Mouse (Mus musculus): ENCODE results near the gene Rap1b. TPM values are rescaled to one million over a fixed set of nuclear protein-coding genes. Genes with fewer than 3 reads are reported as not detected.
A peak's percentile ranks its signal among the peaks of the same experiment; 100 is the strongest.
"Not testable (repeated sequence)": the region's sequence is repeated elsewhere in the genome, so short reads cannot be mapped to it uniquely, and the experiment has no call there.

Rap1b gene
- 181 and 195 TPM in 2 replicates for polyA plus RNA-seq (2014; fragmentation: Nextera tagmentation; extraction: Ambion mirVana)

DNA sequence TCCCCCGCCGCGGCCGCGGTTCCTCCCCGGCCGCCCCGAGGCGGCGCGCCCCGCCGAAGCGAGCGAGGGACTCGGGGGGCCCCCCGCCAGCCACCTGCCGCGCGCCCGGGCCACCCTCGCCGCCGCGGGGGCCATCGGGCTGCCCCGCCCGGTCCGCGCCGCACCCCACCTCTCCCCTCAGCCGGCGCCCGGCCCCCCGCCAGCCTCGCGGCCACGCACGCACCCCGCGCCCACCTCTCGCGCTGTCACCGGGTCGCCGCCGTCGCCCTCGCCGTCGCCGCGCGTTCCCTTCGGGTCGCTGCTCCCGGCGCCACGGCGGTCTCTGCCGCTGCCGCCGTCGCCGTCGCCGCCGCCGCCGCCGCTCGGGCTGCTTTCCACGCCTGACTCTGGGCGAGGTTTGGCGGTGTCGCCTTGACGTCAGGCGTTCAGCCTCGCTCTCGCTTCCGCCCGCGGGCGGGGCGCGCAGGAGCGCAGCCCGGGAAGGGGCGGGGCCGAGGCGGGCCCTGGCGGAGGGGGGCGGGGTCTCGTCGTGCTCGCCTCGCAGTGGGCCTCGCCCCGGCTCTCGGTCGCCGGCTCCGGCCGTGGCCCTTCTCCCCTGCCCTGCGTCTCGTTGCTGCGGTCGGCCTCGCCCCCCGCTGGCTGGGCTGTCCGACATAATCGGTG is at the start of gene Rap1b:
Gene Rap1b, minus strand, starts transcription at position 439 of the 663 bp plus-strand sequence.
- ATAC-seq (ENCODE audit: low FRiP score) (peak; percentile 95), DNase-seq (ENCODE audit: low spot score) (peak; percentile 97)
- Histone ChIP-seq H3K9ac (peak within 1 kb of the TSS; percentile 95), H3K4me2 (replicated peaks) (peak within 1 kb of the TSS; percentile 84), H3K4me1 (replicated peaks; ENCODE audit: control insufficient read depth, insufficient read depth, low read length) (peaks cover 27% of the 10 kb centered on the region), H3K9me3 (ENCODE audit: control insufficient read depth, low read length) (no peaks in the 10 kb centered on the region), H3K36me3 (replicated peaks; ENCODE audit: control insufficient read depth, insufficient read depth) (no peaks in the 10 kb centered on the region), H3K27me3 (ENCODE audit: control insufficient read depth, insufficient read depth, low read length) (no peaks in the 10 kb centered on the region), H3K4me3 (replicated peaks; ENCODE audit: low read length) (peak within 1 kb of the TSS; percentile 89), H3K27ac (peak within 1 kb of the TSS; percentile 99)
- 1% methylated on average over 85 of the region's 112 CpGs for WGBS

DNA sequence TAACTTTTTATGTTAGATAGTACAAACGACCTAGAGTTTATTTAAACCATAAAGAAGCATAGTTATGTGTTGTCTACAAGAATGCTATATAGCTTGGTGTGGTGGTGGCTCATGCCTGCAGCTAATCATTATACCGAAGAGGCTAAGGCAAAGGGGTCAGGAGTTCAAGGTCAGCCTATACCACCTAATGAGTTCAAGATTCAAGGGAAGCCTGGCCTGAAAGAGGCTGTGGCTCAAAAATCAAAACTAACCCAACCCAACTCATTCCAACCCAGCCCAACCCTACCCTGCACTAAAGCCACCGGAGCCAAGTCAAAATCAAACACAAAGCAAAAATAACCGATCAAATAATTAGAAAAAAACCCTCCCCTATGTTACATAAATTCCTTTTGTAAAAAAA is 49.4 kb upstream of the Rap1b start:
- no peak overlapping the region for H3K9ac ChIP-seq
- no peak for DNase-seq (ENCODE audit: low spot score)
- H3K27ac ChIP-seq = no peak overlapping the region
- no peaks in the 10 kb centered on the region for H3K27me3 ChIP-seq (ENCODE audit: control insufficient read depth, insufficient read depth, low read length)
- 83% methylated on average over 4 of the region's 4 CpGs for WGBS
- H3K4me1 ChIP-seq (replicated peaks; ENCODE audit: control insufficient read depth, insufficient read depth, low read length) = no peaks in the 10 kb centered on the region
- no peak overlapping the region for H3K4me3 ChIP-seq (replicated peaks; ENCODE audit: low read length)
- no peak for ATAC-seq (ENCODE audit: low FRiP score)
- no peak overlapping the region for H3K4me2 ChIP-seq (replicated peaks)
- H3K36me3 ChIP-seq (replicated peaks; ENCODE audit: control insufficient read depth, insufficient read depth) = no peaks in the 10 kb centered on the region
- H3K9me3 ChIP-seq (ENCODE audit: control insufficient read depth, low read length) = no peaks in the 10 kb centered on the region

DNA sequence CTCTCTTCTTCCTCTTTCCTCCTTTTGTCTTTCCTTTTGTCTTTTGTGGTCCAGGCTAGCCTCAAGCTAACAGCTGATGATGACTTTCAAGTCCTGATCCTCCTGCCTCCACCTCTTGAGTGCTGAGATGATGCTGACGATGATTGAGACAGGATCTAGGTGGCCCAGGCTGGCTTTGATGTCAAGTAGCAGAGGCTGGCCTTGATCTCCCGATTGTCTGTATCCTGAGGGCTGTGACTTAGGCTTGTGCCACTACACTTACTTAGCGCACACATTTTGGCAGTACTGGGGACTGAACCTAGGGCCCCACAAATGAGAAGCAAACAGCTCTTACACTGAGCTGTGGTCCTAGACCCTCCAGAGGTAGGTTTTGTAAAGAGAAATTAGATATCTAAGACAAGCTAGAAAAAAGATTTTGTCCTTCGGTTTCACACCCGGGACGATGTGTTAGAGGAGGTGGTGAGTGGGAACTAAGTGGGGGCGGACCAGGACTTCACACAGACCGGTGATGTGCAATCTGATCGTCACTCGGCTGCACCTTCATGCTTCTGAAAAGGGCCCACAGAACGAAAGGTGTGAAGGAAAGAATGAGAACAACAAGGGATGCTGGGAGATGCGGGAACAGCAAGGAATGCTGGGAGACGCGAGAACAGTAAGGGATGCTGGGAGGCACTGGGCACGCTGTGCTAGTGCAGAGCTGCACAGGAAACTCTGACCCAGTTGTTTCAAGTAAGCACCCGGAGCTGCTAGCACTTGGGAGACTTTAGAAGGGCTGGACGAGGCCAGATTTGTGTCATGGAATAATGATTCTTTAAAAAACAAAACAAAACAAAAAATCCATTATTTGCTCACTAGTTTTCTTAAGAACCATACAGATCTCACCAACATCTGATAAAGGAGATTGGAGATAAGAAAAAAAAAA is 48.5 kb upstream of the Rap1b start:
- no peak for ATAC-seq (ENCODE audit: low FRiP score)
- H3K4me1 ChIP-seq (replicated peaks; ENCODE audit: control insufficient read depth, insufficient read depth, low read length) = no peaks in the 10 kb centered on the region

DNA sequence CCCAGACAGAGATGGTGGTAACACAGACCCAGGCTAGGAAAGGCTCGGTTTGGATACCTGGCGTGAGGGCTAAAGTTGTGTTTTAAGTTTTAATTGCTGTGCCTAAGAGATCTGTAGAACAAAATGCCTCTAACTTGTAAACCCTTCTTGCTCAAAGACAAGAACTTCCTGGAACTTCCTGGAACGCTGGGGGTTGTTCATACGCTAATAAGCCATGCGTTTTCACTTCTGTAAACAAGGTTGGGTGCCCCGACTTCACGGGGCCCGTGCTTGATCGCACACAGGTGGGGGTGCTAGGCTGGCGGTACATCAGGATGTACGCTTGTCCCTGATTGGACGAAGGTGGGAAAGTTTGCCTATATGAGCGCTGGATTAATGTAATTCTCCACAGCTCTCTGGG is 47.3 kb upstream of the Rap1b start:
- H3K27me3 ChIP-seq (ENCODE audit: control insufficient read depth, insufficient read depth, low read length); H3K4me1 ChIP-seq (replicated peaks; ENCODE audit: control insufficient read depth, insufficient read depth, low read length); ATAC-seq (ENCODE audit: low FRiP score); DNase-seq (ENCODE audit: low spot score); H3K9ac ChIP-seq; H3K36me3 ChIP-seq (replicated peaks; ENCODE audit: control insufficient read depth, insufficient read depth); H3K4me2 ChIP-seq (replicated peaks); H3K9me3 ChIP-seq (ENCODE audit: control insufficient read depth, low read length); H3K4me3 ChIP-seq (replicated peaks; ENCODE audit: low read length); H3K27ac ChIP-seq: not testable (repeated sequence)
- WGBS = 51% methylated on average over 12 of the region's 13 CpGs

More for the DNA sequence above, 48.5 kb upstream of the Rap1b start:
- Histone ChIP-seq H3K9me3 (ENCODE audit: control insufficient read depth, low read length) (no peaks in the 10 kb centered on the region), H3K27me3 (ENCODE audit: control insufficient read depth, insufficient read depth, low read length) (no peaks in the 10 kb centered on the region), H3K36me3 (replicated peaks; ENCODE audit: control insufficient read depth, insufficient read depth) (no peaks in the 10 kb centered on the region), H3K4me2 (replicated peaks) (no peak overlapping the region), H3K9ac (no peak overlapping the region), H3K4me3 (replicated peaks; ENCODE audit: low read length) (no peak overlapping the region), H3K27ac (no peak overlapping the region)
- 93% methylated on average over 17 of the region's 17 CpGs for WGBS
- DNase-seq (ENCODE audit: low spot score) = no peak

DNA sequence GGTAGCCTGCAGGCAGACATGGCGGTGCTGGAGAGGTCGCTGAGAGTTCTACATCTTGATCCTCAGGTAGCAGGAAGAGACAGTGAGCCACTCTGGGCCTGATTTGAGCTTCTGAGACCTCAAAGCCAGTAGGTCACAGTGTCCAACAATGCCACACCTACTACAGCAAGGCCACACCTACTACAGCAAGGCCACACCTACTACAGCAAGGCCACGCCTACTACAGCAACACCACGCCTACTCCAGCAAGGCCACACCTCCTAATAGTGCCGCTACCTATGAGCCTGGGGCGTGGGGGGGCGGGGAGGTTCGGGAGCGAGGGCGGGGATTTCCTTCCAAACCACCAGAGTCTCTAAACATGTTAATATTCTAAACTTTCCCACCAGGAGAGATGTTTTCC is 45.5 kb upstream of the Rap1b start:
- Histone ChIP-seq H3K9ac (no peak overlapping the region), H3K4me2 (replicated peaks) (no peak overlapping the region), H3K36me3 (replicated peaks; ENCODE audit: control insufficient read depth, insufficient read depth) (no peaks in the 10 kb centered on the region), H3K27me3 (ENCODE audit: control insufficient read depth, insufficient read depth, low read length) (no peaks in the 10 kb centered on the region), H3K4me3 (replicated peaks; ENCODE audit: low read length) (no peak overlapping the region), H3K4me1 (replicated peaks; ENCODE audit: control insufficient read depth, insufficient read depth, low read length) (no peaks in the 10 kb centered on the region), H3K27ac (no peak overlapping the region), H3K9me3 (ENCODE audit: control insufficient read depth, low read length) (no peaks in the 10 kb centered on the region)
- DNase-seq (ENCODE audit: low spot score) (no peak), ATAC-seq (ENCODE audit: low FRiP score) (no peak)
- WGBS = 86% methylated on average over 10 of the region's 10 CpGs

DNA sequence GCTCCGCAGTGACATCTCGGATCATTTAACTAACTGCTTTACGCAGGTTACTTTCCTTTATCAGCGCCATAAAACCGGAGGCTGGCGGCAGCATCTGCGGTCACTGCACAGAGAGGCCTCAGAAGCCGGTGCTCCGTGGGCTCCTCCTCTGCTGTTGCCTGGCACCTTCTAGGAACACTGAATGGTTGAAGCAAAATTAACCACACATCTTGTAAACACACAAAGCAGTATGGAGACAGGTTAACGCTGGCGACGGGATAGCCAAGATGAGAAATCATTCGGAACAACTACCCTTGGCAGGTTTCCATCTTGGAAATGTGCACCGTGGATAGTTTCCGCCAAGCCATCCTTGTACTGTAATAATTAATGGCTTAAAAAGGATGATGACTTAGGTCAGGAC is 43.0 kb upstream of the Rap1b start:
- H3K4me3 ChIP-seq (replicated peaks; ENCODE audit: low read length) = no peak overlapping the region
- 70% methylated on average over 15 of the region's 15 CpGs for WGBS
- no peaks in the 10 kb centered on the region for H3K4me1 ChIP-seq (replicated peaks; ENCODE audit: control insufficient read depth, insufficient read depth, low read length)
- no peaks in the 10 kb centered on the region for H3K27me3 ChIP-seq (ENCODE audit: control insufficient read depth, insufficient read depth, low read length)
- DNase-seq (ENCODE audit: low spot score) (no peak), ATAC-seq (ENCODE audit: low FRiP score) (no peak)
- H3K27ac ChIP-seq = no peak overlapping the region
- no peaks in the 10 kb centered on the region for H3K36me3 ChIP-seq (replicated peaks; ENCODE audit: control insufficient read depth, insufficient read depth)
- H3K9me3 ChIP-seq (ENCODE audit: control insufficient read depth, low read length) = no peaks in the 10 kb centered on the region
- no peak overlapping the region for H3K9ac ChIP-seq
- H3K4me2 ChIP-seq (replicated peaks) = no peak overlapping the region

DNA sequence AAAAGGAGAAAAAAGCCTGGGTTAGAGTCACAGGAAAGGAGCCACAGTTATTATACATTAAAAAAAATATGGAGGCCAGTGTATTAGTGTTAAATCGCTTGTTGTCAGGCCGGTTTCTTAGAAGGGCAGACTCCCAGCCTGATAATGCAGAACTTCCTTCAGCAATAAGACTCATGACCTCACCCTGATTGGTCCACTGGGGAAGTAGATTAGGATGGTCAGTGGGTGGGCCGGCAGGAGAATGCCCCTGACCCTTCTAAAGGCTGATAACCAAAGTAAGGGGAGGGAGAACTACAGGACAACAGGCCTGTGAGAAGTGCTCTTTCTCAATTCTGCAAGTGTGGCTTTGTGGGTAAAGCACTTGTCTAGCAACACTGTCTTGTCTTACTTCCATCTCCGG is 39.5 kb upstream of the Rap1b start:
- no peak for ATAC-seq (ENCODE audit: low FRiP score)
- WGBS = 73% methylated on average over 4 of the region's 4 CpGs
- no peak overlapping the region for H3K4me3 ChIP-seq (replicated peaks; ENCODE audit: low read length)

DNA sequence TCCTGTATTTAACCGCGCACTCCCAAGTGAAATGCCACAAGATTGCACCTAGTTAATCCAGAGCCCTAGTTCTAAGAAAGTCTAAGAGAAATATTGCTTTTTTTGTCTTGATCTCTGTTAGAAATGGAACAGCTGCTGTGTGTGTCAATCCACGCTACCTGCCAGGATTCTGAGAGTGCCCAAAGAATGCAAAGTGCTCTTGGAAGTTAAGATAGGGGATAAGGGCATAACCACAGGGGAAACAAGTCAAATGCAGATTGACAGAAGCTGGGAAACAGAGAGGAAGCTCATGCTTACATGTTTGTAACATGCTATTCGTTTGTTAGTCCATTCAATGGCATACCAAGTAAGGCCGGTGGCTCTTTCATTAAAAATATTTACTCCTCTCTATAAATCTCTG is 38.9 kb upstream of the Rap1b start:
- Histone ChIP-seq H3K36me3 (replicated peaks; ENCODE audit: control insufficient read depth, insufficient read depth) (no peaks in the 10 kb centered on the region), H3K4me1 (replicated peaks; ENCODE audit: control insufficient read depth, insufficient read depth, low read length) (no peaks in the 10 kb centered on the region), H3K4me2 (replicated peaks) (no peak overlapping the region), H3K27me3 (ENCODE audit: control insufficient read depth, insufficient read depth, low read length) (no peaks in the 10 kb centered on the region), H3K9ac (no peak overlapping the region), H3K9me3 (ENCODE audit: control insufficient read depth, low read length) (no peaks in the 10 kb centered on the region), H3K27ac (no peak overlapping the region), H3K4me3 (replicated peaks; ENCODE audit: low read length) (no peak overlapping the region)
- ATAC-seq (ENCODE audit: low FRiP score) = no peak
- 91% methylated on average over 5 of the region's 5 CpGs for WGBS
- no peak for DNase-seq (ENCODE audit: low spot score)

More for the DNA sequence above, 39.5 kb upstream of the Rap1b start:
- Histone ChIP-seq H3K4me2 (replicated peaks) (no peak overlapping the region), H3K27ac (no peak overlapping the region), H3K4me1 (replicated peaks; ENCODE audit: control insufficient read depth, insufficient read depth, low read length) (no peaks in the 10 kb centered on the region), H3K27me3 (ENCODE audit: control insufficient read depth, insufficient read depth, low read length) (no peaks in the 10 kb centered on the region), H3K9ac (no peak overlapping the region), H3K36me3 (replicated peaks; ENCODE audit: control insufficient read depth, insufficient read depth) (no peaks in the 10 kb centered on the region), H3K9me3 (ENCODE audit: control insufficient read depth, low read length) (no peaks in the 10 kb centered on the region)
- DNase-seq (ENCODE audit: low spot score) = no peak

DNA sequence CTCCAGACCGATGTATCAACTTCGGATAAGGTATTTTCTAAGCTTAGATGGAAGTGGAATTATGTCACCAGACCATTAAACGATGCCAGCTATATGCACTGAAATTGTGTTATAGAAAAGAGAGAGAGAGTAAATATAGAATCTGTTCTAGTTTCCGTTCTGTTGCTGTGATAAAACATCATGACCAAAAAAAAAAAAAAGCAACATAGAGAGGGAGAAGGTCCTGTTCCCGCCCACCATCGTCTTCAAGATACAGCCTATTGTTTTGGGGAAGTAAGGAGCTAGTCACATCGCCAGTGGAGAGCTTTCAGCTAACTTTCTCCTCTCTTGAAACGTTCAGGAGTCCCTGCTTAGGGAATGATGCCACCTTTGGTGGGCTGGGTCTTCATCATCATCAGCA is 37.6 kb upstream of the Rap1b start:
- no peak overlapping the region for H3K4me2 ChIP-seq (replicated peaks)
- 92% methylated on average over 8 of the region's 8 CpGs for WGBS
- ATAC-seq (ENCODE audit: low FRiP score) = no peak
- no peaks in the 10 kb centered on the region for H3K4me1 ChIP-seq (replicated peaks; ENCODE audit: control insufficient read depth, insufficient read depth, low read length)
- no peak overlapping the region for H3K4me3 ChIP-seq (replicated peaks; ENCODE audit: low read length)
- DNase-seq (ENCODE audit: low spot score) = no peak
- H3K27ac ChIP-seq = no peak overlapping the region
- H3K27me3 ChIP-seq (ENCODE audit: control insufficient read depth, insufficient read depth, low read length) = no peaks in the 10 kb centered on the region
- H3K36me3 ChIP-seq (replicated peaks; ENCODE audit: control insufficient read depth, insufficient read depth) = no peaks in the 10 kb centered on the region
- H3K9ac ChIP-seq = no peak overlapping the region
- no peaks in the 10 kb centered on the region for H3K9me3 ChIP-seq (ENCODE audit: control insufficient read depth, low read length)

Measured in hindbrain, embryonic 14.5 days (tissue).